Comparison of ENCODE assay signal across 8 mouse cellular contexts in the genomic region with DNA sequence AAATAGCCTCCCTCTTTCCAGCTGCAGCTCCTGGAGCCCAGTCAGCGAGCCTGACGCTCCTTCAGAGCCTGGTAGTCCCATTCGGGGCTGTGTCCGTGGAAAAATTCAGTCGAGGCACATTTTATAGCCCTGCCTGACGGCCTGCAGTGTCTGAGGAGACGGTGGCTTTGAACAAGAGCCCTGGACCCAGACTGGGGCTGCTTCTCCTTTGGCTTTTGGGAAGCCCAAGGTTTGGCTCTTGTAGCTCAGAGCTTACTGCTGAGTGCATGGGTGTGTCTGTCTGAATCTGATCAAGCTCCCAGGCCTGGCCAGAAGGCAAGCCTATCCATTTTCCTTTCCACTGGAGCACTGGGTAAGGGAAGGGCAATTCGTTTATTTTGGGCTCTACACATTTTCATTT. TPM values are rescaled to one million over a fixed set of nuclear protein-coding genes. Genes with fewer than 3 reads are reported as not detected.
DNase-seq lines count a peak whose midpoint lies in the region; ATAC-seq and TF ChIP-seq lines count a peak whose summit lies in the region.

No protein-coding gene starts in this region.

- H3K9me3 ChIP-seq in lung, embryonic 16.5 days (ENCODE audit: control insufficient read depth, low read length): no peaks in the 10 kb centered on the region
- H3K9me3 ChIP-seq in limb, embryonic 14.5 days (ENCODE audit: control insufficient read depth, low read length): no peaks in the 10 kb centered on the region
- H3K9me3 ChIP-seq in stomach, embryonic 15.5 days: no peaks in the 10 kb centered on the region

- intact Hi-C loops in gastrocnemius, adult 2 months (cut with DNase I): loop anchor here (2.0 to 10.0 kb wide), 3 partner anchors 21 to 267 kb away; no protein-coding TSS in a partner anchor

- no peak for TF ChIP-seq CTCF in gastrocnemius, adult 2 months (IDR thresholded peaks at IDR 0.05)

- no peak overlapping the region for H3K27ac ChIP-seq in lung, embryonic 16.5 days (ENCODE audit: low read length)
- H3K27ac ChIP-seq in gastrocnemius, adult 2 months: peak overlapping the region; percentile 93
- peak overlapping the region; percentile 52 for H3K27ac ChIP-seq in limb, embryonic 14.5 days (replicated peaks; ENCODE audit: low read depth, low read length)
- peak overlapping the region; percentile 84; the same call in 1 of the 2 replicates for H3K27ac ChIP-seq in stomach, embryonic 15.5 days

- WGBS in lung, embryonic 16.5 days: 57% methylated on average over 8 of the region's 8 CpGs
- WGBS in limb, embryonic 14.5 days: 27% methylated on average over 8 of the region's 8 CpGs
- WGBS in stomach, embryonic 15.5 days: 52% methylated on average over 8 of the region's 8 CpGs

- H3K4me2 ChIP-seq in lung, embryonic 16.5 days (ENCODE audit: low read depth, low read length): peak overlapping the region; percentile 98
- peak overlapping the region; percentile 90 for H3K4me2 ChIP-seq in limb, embryonic 14.5 days (replicated peaks; ENCODE audit: low read depth, low read length, severe bottlenecking)
- peak overlapping the region; percentile 87 for H3K4me2 ChIP-seq in stomach, embryonic 15.5 days

- no peak for DNase-seq in lung, postnatal 4 days
- DNase-seq in gastrocnemius, adult 2 months: peak; percentile 52
- no peak for DNase-seq in limb, embryonic 14.5 days (ENCODE audit: low spot score)
- no peak for DNase-seq in embryo, embryonic 10.5 days (ENCODE audit: low spot score)
- DNase-seq in frontal cortex, postnatal 36 days (ENCODE audit: low spot score in 2 of 2): no peak
- DNase-seq in Muller cell, postnatal 12 days (ENCODE audit: inconsistent ontology term): no peak

- peaks cover 2% of the 10 kb centered on the region for H3K4me1 ChIP-seq in lung, embryonic 16.5 days (replicated peaks; ENCODE audit: control insufficient read depth, insufficient read depth, low read length)
- H3K4me1 ChIP-seq in limb, embryonic 14.5 days (ENCODE audit: control insufficient read depth, insufficient read depth, low read length): peaks cover 30% of the 10 kb centered on the region
- peaks cover 27% of the 10 kb centered on the region for H3K4me1 ChIP-seq in stomach, embryonic 15.5 days

- H3K9ac ChIP-seq in lung, embryonic 16.5 days (ENCODE audit: low read length): peak overlapping the region; percentile 92
- peak overlapping the region; percentile 95 for H3K9ac ChIP-seq in limb, embryonic 14.5 days (ENCODE audit: low read depth, low read length, severe bottlenecking)
- no peak overlapping the region; the same call in 1 of the 2 replicates for H3K9ac ChIP-seq in stomach, embryonic 15.5 days

- TF ChIP-seq POLR2A in limb, embryonic 14.5 days (IDR thresholded peaks at IDR 0.05; ENCODE audit: borderline replicate concordance, extremely low read depth, insufficient read depth, insufficient read length): no peak

- ATAC-seq in lung, embryonic 16.5 days (ENCODE audit: low read depth): no peak
- no peak for ATAC-seq in limb, embryonic 14.5 days (ENCODE audit: low FRiP score, low read depth)
- no peak for ATAC-seq in stomach, embryonic 15.5 days (ENCODE audit: insufficient read depth, low FRiP score, low read depth)

- H3K4me3 ChIP-seq in lung, embryonic 16.5 days (ENCODE audit: low read length): peak overlapping the region; percentile 78
- H3K4me3 ChIP-seq in gastrocnemius, adult 2 months: peak overlapping the region; percentile 97
- peak overlapping the region; percentile 85 for H3K4me3 ChIP-seq in limb, embryonic 14.5 days (replicated peaks; ENCODE audit: low read length)
- peak overlapping the region; percentile 58 for H3K4me3 ChIP-seq in stomach, embryonic 15.5 days (replicated peaks)

- H3K36me3 ChIP-seq in lung, embryonic 16.5 days (ENCODE audit: control insufficient read depth, insufficient read depth, low read length): no peaks in the 10 kb centered on the region
- no peaks in the 10 kb centered on the region for H3K36me3 ChIP-seq in limb, embryonic 14.5 days (ENCODE audit: control insufficient read depth, insufficient read depth, low read length)
- H3K36me3 ChIP-seq in stomach, embryonic 15.5 days: no peaks in the 10 kb centered on the region

- no peaks in the 10 kb centered on the region for H3K27me3 ChIP-seq in lung, embryonic 16.5 days (ENCODE audit: control insufficient read depth, insufficient read depth, low read depth, low read length)
- H3K27me3 ChIP-seq in limb, embryonic 14.5 days (ENCODE audit: control insufficient read depth, insufficient read depth, low read length): no peaks in the 10 kb centered on the region; the same call in 1 of the 2 replicates
- H3K27me3 ChIP-seq in stomach, embryonic 15.5 days (replicated peaks): no peaks in the 10 kb centered on the region

RNA-seq across cellular contexts. Expression of gene Pik3c2b, which starts 2.1 kb away (rescaled TPM):
- 5.3 and 6.2 TPM in 2 replicates for polyA plus RNA-seq in lung, embryonic 16.5 days (2015; fragmentation: Nextera tagmentation; extraction: Ambion mirVana)
- 10 to 100 TPM in 1 of 2 experiments, 1 to 10 TPM in 1; 9.8 to 11.0 TPM for total RNA-seq in gastrocnemius, adult 2 months (2021)
- 10.7 and 13.5 TPM in 2 replicates for polyA plus RNA-seq in limb, embryonic 14.5 days (2012; rRNA removed)
- 8.1 and 8.4 TPM in 2 replicates for polyA plus RNA-seq in limb, embryonic 14.5 days (2014; fragmentation: Nextera tagmentation; extraction: Ambion mirVana)
- polyA plus RNA-seq in stomach, embryonic 15.5 days (2015; fragmentation: Nextera tagmentation; extraction: Ambion mirVana): 8.3 and 10.7 TPM in 2 replicates

RNA-seq across cellular contexts. Expression of gene Mdm4, which starts 17.2 kb away (rescaled TPM):
- 33.3 and 33.4 TPM in 2 replicates for polyA plus RNA-seq in lung, embryonic 16.5 days (2015; fragmentation: Nextera tagmentation; extraction: Ambion mirVana)
- total RNA-seq in gastrocnemius, adult 2 months (2021): 10 to 100 TPM; 26.3 to 32.4 TPM
- 132 and 144 TPM in 2 replicates for polyA plus RNA-seq in limb, embryonic 14.5 days (2012; rRNA removed)
- 45.6 and 50.2 TPM in 2 replicates for polyA plus RNA-seq in limb, embryonic 14.5 days (2014; fragmentation: Nextera tagmentation; extraction: Ambion mirVana)
- polyA plus RNA-seq in stomach, embryonic 15.5 days (2015; fragmentation: Nextera tagmentation; extraction: Ambion mirVana): 33.3 and 34.9 TPM in 2 replicates
